Mouse (Mus musculus): ENCODE measurements around the gene Lasp1.

The Lasp1 gene

GRCm38 (mm10) chr11:97811569-97812362 lies 13.0 kb downstream of the Lasp1 start:
- no peak for DNase-seq

GRCm38 (mm10) chr11:97812491-97812921 lies 13.7 kb downstream of the Lasp1 start:
- DNase-seq: no peak

- DNase-seq: no peak
Observed at GRCm38 (mm10) chr11:97813085-97813484, 14.3 kb downstream of the Lasp1 start.

GRCm38 (mm10) chr11:97813746-97814515 lies 15.1 kb downstream of the Lasp1 start:
- no peak for DNase-seq

- no peak for DNase-seq
Observed at GRCm38 (mm10) chr11:97815736-97816135, 16.9 kb downstream of the Lasp1 start.

GRCm38 (mm10) chr11:97816176-97816575 lies 17.4 kb downstream of the Lasp1 start:
- no peak for DNase-seq

GRCm38 (mm10) chr11:97816916-97817315 lies 18.1 kb downstream of the Lasp1 start:
- no peak for DNase-seq

GRCm38 (mm10) chr11:97817379-97817778 lies 18.6 kb downstream of the Lasp1 start:
- DNase-seq: no peak

GRCm38 (mm10) chr11:97818003-97818402 lies 19.2 kb downstream of the Lasp1 start:
- DNase-seq: no peak

GRCm38 (mm10) chr11:97818571-97818970 lies 19.8 kb downstream of the Lasp1 start:
- peak; percentile 53 for DNase-seq

- no peak for DNase-seq
Observed at GRCm38 (mm10) chr11:97819102-97819501, 20.3 kb downstream of the Lasp1 start.

- no peak for DNase-seq
Observed at GRCm38 (mm10) chr11:97819923-97820322, 21.1 kb downstream of the Lasp1 start.

GRCm38 (mm10) chr11:97820840-97821239 lies 22.0 kb downstream of the Lasp1 start:
- peak; percentile 62 for DNase-seq

GRCm38 (mm10) chr11:97821401-97822064 lies 22.7 kb downstream of the Lasp1 start:
- DNase-seq: no peak

GRCm38 (mm10) chr11:97822840-97823603 lies 24.2 kb downstream of the Lasp1 start:
- no peak for DNase-seq

GRCm38 (mm10) chr11:97824168-97824567 lies 25.4 kb downstream of the Lasp1 start:
- no peak for DNase-seq

- peak; percentile 70 for DNase-seq
Observed at GRCm38 (mm10) chr11:97824895-97825294, 26.1 kb downstream of the Lasp1 start.

GRCm38 (mm10) chr11:97825295-97825694 lies 26.5 kb downstream of the Lasp1 start:
- no peak for DNase-seq

- DNase-seq: no peak
Observed at GRCm38 (mm10) chr11:97825971-97826370, 27.2 kb downstream of the Lasp1 start.

GRCm38 (mm10) chr11:97826414-97826813 lies 27.6 kb downstream of the Lasp1 start:
- no peak for DNase-seq

GRCm38 (mm10) chr11:97827654-97828053 lies 28.9 kb downstream of the Lasp1 start:
- no peak for DNase-seq

GRCm38 (mm10) chr11:97829365-97829764 lies 30.6 kb downstream of the Lasp1 start:
- no peak for DNase-seq
